In genomic region chr14:25228321-25229047, GRCm38 (mm10) we compare ENCODE assay signal across 12 mouse cellular contexts.
DNase-seq lines count a peak whose midpoint lies in the region; ATAC-seq and TF ChIP-seq lines count a peak whose summit lies in the region.
"Had no signal": no experiment of that assay in that cellular context is flagged by ENCODE, and none has a peak within 500 bp of the region (broad histone marks: within the 10 kb centered on the region; RNA-seq: fewer than 3 reads in every experiment).

No protein-coding gene starts in this region.

- no peak for ATAC-seq in forebrain, embryonic 12.5 days (ENCODE audit: low FRiP score)
- ATAC-seq in forebrain, embryonic 11.5 days (replicated peaks; ENCODE audit: low FRiP score), result no peak
- no peak for ATAC-seq in kidney, embryonic 15.5 days (replicated peaks; ENCODE audit: low FRiP score)
- ATAC-seq in neural tube, embryonic 15.5 days (ENCODE audit: low FRiP score), result no peak
- no peak for ATAC-seq in midbrain, embryonic 13.5 days

- H3K9me3 ChIP-seq in forebrain, embryonic 12.5 days, result no peaks in the 10 kb centered on the region
- H3K9me3 ChIP-seq in forebrain, embryonic 11.5 days (ENCODE audit: control insufficient read depth, low read length), result no peaks in the 10 kb centered on the region
- no peaks in the 10 kb centered on the region for H3K9me3 ChIP-seq in kidney, embryonic 15.5 days (replicated peaks)
- no peaks in the 10 kb centered on the region for H3K9me3 ChIP-seq in neural tube, embryonic 15.5 days (replicated peaks)
- H3K9me3 ChIP-seq in midbrain, embryonic 13.5 days, result no peaks in the 10 kb centered on the region
- H3K9me3 ChIP-seq: liver, embryonic 13.5 days had no signal

- TF ChIP-seq POLR2A in embryonic fibroblast, embryonic 13.5 days (IDR thresholded peaks at IDR 0.05; ENCODE audit: low read depth, low read length), result no peak

- peaks cover 4% of the 10 kb centered on the region; the same call in 1 of the 2 replicates for H3K27me3 ChIP-seq in forebrain, embryonic 12.5 days
- no peaks in the 10 kb centered on the region for H3K27me3 ChIP-seq in forebrain, embryonic 11.5 days (ENCODE audit: control insufficient read depth, insufficient read depth, low read length)
- H3K27me3 ChIP-seq in kidney, embryonic 15.5 days, result no peaks in the 10 kb centered on the region
- H3K27me3 ChIP-seq in neural tube, embryonic 15.5 days (replicated peaks), result 0 out of 2 replicates have a peak, but pooled peaks cover 4% of the 10 kb centered on the region
- H3K27me3 ChIP-seq in midbrain, embryonic 13.5 days, result no peaks in the 10 kb centered on the region
- H3K27me3 ChIP-seq: liver, embryonic 13.5 days had no signal

- no peak overlapping the region for H3K9ac ChIP-seq in forebrain, embryonic 12.5 days
- H3K9ac ChIP-seq in forebrain, embryonic 11.5 days (ENCODE audit: low read length), result no peak overlapping the region
- H3K9ac ChIP-seq in kidney, embryonic 15.5 days, result no peak overlapping the region
- H3K9ac ChIP-seq in neural tube, embryonic 15.5 days (replicated peaks), result no peak overlapping the region
- H3K9ac ChIP-seq in midbrain, embryonic 13.5 days (replicated peaks), result no peak overlapping the region
- H3K9ac ChIP-seq: liver, embryonic 13.5 days had no signal

- 82% methylated on average over 13 of the region's 13 CpGs for WGBS in forebrain, embryonic 12.5 days
- 80% methylated on average over 13 of the region's 13 CpGs for WGBS in forebrain, embryonic 11.5 days
- 76% methylated on average over 13 of the region's 13 CpGs for WGBS in kidney, embryonic 15.5 days
- WGBS in neural tube, embryonic 15.5 days, result 82% methylated on average over 13 of the region's 13 CpGs
- 82% methylated on average over 13 of the region's 13 CpGs for WGBS in midbrain, embryonic 13.5 days

- no peak for DNase-seq in forebrain, embryonic 11.5 days (ENCODE audit: low spot score)
- no peak for DNase-seq in kidney, postnatal 36 days
- no peak for DNase-seq in B cell, adult 2 months
- DNase-seq: layer of hippocampus, adult 9-11 months; liver, embryonic 13.5 days; right cerebral cortex, postnatal 25 days; thymus, adult 2 months had no signal

- H3K4me3 ChIP-seq in forebrain, embryonic 12.5 days (replicated peaks), result no peak overlapping the region
- no peak overlapping the region for H3K4me3 ChIP-seq in forebrain, embryonic 11.5 days (ENCODE audit: low read depth, low read length)
- H3K4me3 ChIP-seq in kidney, embryonic 15.5 days (replicated peaks), result no peak overlapping the region
- H3K4me3 ChIP-seq in embryonic fibroblast, embryonic 13.5 days (ENCODE audit: insufficient read depth, low read length), result no peak overlapping the region
- no peak overlapping the region for H3K4me3 ChIP-seq in neural tube, embryonic 15.5 days (replicated peaks)
- H3K4me3 ChIP-seq in midbrain, embryonic 13.5 days (replicated peaks), result no peak overlapping the region
- H3K4me3 ChIP-seq: liver, embryonic 13.5 days had no signal

- peak overlapping the region; percentile 19; the same call in 1 of the 2 replicates for H3K27ac ChIP-seq in forebrain, embryonic 12.5 days
- no peak overlapping the region for H3K27ac ChIP-seq in forebrain, embryonic 11.5 days (ENCODE audit: low read depth, low read length)
- peak overlapping the region; percentile 93 for H3K27ac ChIP-seq in kidney, embryonic 15.5 days
- peak overlapping the region; percentile 83 for H3K27ac ChIP-seq in embryonic fibroblast, embryonic 13.5 days (ENCODE audit: insufficient read depth, low read length)
- H3K27ac ChIP-seq in neural tube, embryonic 15.5 days (replicated peaks), result peak overlapping the region; percentile 2; the same call in 1 of the 2 replicates
- H3K27ac ChIP-seq in midbrain, embryonic 13.5 days, result no peak overlapping the region
- H3K27ac ChIP-seq: liver, embryonic 13.5 days had no signal

- no peaks in the 10 kb centered on the region for H3K36me3 ChIP-seq in forebrain, embryonic 12.5 days (replicated peaks)
- H3K36me3 ChIP-seq in forebrain, embryonic 11.5 days (ENCODE audit: control insufficient read depth, insufficient read depth, low read length), result no peaks in the 10 kb centered on the region
- no peaks in the 10 kb centered on the region for H3K36me3 ChIP-seq in kidney, embryonic 15.5 days
- no peaks in the 10 kb centered on the region for H3K36me3 ChIP-seq in neural tube, embryonic 15.5 days
- H3K36me3 ChIP-seq in midbrain, embryonic 13.5 days, result no peaks in the 10 kb centered on the region
- H3K36me3 ChIP-seq: liver, embryonic 13.5 days had no signal

- H3K4me2 ChIP-seq in forebrain, embryonic 12.5 days, result no peak overlapping the region
- H3K4me2 ChIP-seq in forebrain, embryonic 11.5 days (ENCODE audit: low read depth, low read length, severe bottlenecking), result no peak overlapping the region
- H3K4me2 ChIP-seq in kidney, embryonic 15.5 days, result no peak overlapping the region
- no peak overlapping the region for H3K4me2 ChIP-seq in neural tube, embryonic 15.5 days
- no peak overlapping the region for H3K4me2 ChIP-seq in midbrain, embryonic 13.5 days (replicated peaks)
- H3K4me2 ChIP-seq: liver, embryonic 13.5 days had no signal

- H3K4me1 ChIP-seq in forebrain, embryonic 12.5 days, result peaks cover 64% of the 10 kb centered on the region
- H3K4me1 ChIP-seq in forebrain, embryonic 11.5 days (replicated peaks; ENCODE audit: control insufficient read depth, insufficient read depth, low read length), result peaks cover 6% of the 10 kb centered on the region; the same call in 1 of the 2 replicates
- peaks cover 66% of the 10 kb centered on the region for H3K4me1 ChIP-seq in kidney, embryonic 15.5 days
- peaks cover 29% of the 10 kb centered on the region for H3K4me1 ChIP-seq in embryonic fibroblast, embryonic 13.5 days (ENCODE audit: control insufficient read depth, insufficient read depth, low read length)
- H3K4me1 ChIP-seq in neural tube, embryonic 15.5 days, result peaks cover 46% of the 10 kb centered on the region
- H3K4me1 ChIP-seq in midbrain, embryonic 13.5 days (replicated peaks), result peaks cover 66% of the 10 kb centered on the region

- TF ChIP-seq CTCF in embryonic fibroblast, embryonic 13.5 days (IDR thresholded peaks at IDR 0.05; ENCODE audit: borderline replicate concordance, insufficient read depth, low read length), result no peak

Comparison
In these comparisons a context has a peak if more than half of its experiments do, and no peak if none do; other contexts are left out.
1. H3K27ac ChIP-seq: peak in forebrain, embryonic 12.5 days (single experiment), kidney, embryonic 15.5 days (single experiment), embryonic fibroblast, embryonic 13.5 days (single experiment) and neural tube, embryonic 15.5 days (single experiment); none in forebrain, embryonic 11.5 days (single experiment) and midbrain, embryonic 13.5 days (single experiment).